Mouse (Mus musculus) neutrophil, adult 5-6 weeks (primary cell): ENCODE measurements around the gene Alkbh3. TPM values are rescaled to one million over a fixed set of nuclear protein-coding genes. Genes with fewer than 3 reads are reported as not detected.

Experiments used
- ATAC-seq: fragments of 151-379, 151-347 bp; 2 replicates; pipeline ENCODE4 v1.8.0; 2017; ENCODE audit warnings: mild to moderate bottlenecking, moderate TSS enrichment; ENCODE audit not compliant: insufficient number of reproducible peaks, poor library complexity, low FRiP score, severe bottlenecking; ENCODE audit errors: extremely low read depth
- total RNA-seq: library from RNA; stranded (forward); fragments of 200-1000 nt; gene quantifications from 2 replicates; pipeline ENCODE4 v1.2.3, GENCODE M21; 2017

Gene Alkbh3
- total RNA-seq, result 31.2 and 32.0 TPM in 2 replicates

DNA sequence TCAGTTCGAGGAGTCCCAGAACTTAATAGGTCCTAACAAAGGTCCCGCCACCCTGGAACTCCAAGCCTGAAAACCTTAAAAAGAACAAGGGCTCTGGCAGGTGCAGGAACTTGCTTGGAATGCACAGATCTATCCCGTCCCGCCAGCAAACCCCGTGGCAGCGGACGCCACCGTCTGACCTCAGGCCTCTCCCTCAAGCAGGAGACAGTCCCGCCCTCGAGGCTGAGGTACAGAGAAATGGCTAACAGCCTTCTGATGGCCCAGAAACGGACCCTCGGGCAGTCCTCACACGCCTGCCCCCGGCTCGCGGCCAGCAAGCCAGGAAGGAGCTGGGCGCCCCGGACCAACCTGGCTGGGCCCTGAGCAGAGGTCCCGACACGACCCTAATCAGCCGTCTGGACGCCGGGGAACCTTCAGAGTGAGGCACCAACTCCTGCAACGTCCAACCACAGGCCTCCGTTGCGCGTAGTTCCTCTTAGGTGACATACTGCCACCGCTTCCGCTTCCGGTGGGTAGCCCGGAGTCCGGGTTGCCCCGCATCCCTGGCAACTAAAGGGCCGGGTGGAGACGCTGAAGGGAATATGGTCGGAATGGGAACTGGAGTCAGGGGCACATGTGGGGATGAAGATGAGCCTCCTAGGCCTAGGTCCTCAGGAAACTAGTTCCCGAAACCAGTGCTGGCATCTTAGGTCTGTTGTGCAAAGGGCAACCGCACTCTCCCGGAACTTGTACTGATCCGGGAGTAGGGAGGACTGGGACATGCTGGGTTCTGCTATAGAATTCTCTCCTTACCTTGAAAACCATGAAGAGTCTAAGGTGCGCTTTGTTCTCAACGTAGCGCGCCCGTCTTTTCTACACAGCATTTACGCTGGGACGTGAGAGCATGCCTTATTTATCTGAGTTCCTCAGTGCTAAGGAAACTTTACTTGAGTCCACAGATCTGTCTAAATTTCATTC is at the start of gene Alkbh3:
Gene Alkbh3, minus strand, starts transcription at position 473 of the 957 bp plus-strand sequence.
- peak; percentile 100 for ATAC-seq

DNA sequence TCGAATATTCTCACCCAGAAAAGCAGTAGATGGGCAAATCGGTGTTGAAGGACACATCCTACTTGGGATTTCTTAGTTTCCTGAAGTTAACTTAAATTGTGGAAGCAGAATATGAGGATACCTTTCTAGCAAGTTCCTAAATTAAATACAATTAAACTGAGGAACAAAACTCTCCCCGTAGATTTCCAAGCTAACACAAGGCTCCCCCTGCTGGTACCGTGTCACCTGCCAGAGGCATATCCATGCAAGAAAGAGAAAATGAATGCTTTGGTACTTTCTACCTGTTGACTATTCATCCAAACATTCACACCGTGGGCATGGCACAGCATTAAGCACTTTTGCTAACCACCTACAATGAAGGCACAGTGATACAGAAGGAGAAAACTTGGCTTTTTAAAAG is 48.9 kb upstream of the Alkbh3 start:
- no peak for ATAC-seq

GRCm38 (mm10) chr2:94054813-94055212 is 44.2 kb upstream of the Alkbh3 start:
- ATAC-seq, result no peak

DNA sequence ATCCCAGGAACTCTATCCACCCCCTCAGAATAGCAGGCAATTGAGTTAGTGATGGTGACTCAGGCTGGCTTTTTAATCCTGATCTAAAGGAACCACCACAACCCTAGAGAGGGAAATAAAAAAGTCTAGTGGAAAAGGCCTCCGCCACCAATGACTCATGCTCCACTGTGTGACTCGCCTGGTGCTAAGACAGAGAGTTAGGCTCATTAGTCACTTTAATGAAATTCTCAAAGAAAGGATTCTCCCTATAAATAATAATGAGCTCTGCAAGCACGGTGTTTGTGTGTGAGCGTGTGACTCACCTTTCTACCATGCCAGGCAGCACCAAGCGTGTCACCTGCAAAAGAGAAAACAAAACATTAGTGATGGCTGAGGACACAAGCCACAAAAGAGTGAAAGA is 41.3 kb upstream of the Alkbh3 start:
- no peak for ATAC-seq

GRCm38 (mm10) chr2:94050901-94051300 is 40.3 kb upstream of the Alkbh3 start:
- ATAC-seq, result no peak

DNA sequence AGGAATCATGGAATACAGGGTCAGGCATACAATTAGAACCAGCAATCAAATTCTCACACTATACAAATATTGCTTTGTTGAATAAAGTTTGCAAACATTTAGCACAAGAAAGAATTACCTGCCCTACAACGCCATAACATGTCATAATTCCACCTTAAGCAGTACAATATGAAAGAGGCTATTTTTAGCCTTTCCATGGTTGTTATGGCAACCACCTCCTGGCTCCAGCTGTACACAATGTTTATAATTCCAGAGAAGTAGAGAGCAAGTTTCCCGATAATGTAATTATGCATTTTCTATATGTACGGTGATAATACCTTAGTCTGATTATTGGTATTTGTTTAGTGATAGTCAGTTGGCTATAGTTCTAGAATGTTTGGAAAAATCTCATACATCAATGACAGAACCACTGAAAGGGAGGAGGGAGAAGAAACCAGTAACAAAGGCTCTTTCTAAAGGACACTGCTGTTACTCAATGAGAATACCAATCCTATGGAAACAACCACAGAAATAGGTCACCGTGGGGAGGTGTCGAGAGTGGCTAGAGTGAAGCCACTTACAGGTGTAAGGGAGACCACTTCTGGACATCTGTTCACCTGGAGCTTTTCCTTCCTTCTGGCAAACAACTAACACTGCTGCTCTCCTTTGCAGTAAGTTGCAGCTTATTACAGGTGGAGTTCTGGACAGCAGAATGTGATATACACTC is 39.0 kb upstream of the Alkbh3 start:
- no peak for ATAC-seq

- no peak for ATAC-seq
Observed at GRCm38 (mm10) chr2:94048733-94049470, 38.3 kb upstream of the Alkbh3 start.

DNA sequence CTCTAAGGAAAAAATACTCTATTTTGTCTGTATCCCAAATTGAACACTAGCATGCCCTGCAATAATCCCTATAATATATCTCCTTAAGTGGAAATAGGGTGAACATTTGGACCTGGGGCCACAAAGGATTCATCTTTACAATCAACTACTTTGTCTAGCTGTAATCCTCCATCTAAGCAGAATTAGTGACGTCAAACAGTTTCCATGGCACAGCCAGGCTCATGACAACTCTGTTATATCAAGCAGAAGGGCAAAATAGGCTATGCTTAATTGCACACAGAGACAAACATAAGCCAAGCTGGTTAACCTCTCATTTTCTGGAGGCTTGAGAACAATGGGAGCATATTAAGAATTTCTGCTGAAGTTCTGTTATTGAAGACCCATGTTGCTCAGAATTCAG is 37.7 kb upstream of the Alkbh3 start:
- ATAC-seq, result no peak

DNA sequence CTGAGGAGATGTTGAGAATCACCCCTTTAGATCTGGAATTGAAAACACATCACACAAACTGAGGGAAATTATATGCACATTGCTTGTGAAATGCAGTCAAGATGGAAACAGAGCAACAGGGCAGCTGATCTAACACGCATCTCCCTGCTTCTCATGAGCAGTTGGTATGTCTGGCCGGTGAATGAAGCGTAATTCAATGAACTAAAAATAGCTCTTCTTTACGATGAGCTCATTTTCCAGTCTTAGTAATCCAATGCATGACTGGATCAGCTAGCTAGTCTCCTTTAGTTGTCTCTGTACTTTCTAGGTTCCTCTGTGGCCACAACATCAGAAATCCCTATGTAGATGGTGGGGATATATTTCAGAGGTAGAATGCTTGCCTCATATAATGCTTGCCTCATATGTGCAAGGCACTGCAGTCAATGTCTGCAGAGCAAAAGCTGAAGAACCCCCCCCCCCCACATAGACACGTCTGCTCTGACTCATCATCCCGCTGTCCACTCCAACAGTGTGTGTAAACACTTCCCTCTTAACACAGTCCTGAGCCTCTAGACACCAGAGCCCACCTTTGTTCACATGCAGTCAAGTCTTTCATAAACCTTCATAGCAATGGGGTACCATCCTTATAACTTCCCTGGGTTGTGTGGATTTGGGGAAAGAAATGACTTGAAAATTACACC is 34.9 kb upstream of the Alkbh3 start:
- ATAC-seq, result no peak

DNA sequence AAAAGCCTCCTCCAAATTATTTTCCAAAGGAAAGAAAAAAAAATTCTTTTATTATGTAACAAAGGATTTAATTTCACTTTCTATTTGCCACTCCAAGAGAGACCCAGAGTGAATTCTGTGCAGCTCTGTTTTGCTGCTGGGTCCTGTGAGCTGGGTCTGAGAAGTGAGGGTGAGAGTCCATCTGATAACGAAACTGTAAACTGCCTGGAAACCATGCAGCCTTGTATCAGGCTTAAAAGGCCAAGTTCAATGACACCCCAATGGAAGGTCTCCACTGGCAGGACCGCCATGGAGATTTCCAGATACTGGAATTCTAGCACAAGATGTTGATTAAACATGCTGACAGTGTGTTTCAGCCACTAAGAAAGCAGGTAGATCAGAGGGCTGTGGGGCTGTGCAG is 33.6 kb upstream of the Alkbh3 start:
- ATAC-seq, result no peak

DNA sequence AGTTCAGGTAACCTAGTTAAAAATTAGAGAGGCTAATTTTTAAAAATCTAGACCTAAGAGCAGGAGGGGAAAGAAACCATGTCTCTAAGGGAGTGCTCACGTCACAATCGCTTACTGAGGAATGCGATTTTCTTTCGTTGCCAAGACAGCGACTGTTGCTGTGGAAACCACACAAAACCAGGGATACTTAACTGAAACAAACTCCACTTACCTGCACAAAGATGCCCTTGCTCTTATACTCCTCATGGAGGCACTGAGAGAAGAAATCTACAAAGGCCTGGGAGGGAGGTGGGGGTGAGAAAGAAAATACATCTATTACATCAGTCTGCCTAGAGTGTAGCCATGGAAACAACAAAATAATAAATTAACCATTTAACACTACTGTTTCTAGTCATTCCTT is 33.1 kb upstream of the Alkbh3 start:
- no peak for ATAC-seq

GRCm38 (mm10) chr2:94042461-94042860 is 31.9 kb upstream of the Alkbh3 start:
- no peak for ATAC-seq

DNA sequence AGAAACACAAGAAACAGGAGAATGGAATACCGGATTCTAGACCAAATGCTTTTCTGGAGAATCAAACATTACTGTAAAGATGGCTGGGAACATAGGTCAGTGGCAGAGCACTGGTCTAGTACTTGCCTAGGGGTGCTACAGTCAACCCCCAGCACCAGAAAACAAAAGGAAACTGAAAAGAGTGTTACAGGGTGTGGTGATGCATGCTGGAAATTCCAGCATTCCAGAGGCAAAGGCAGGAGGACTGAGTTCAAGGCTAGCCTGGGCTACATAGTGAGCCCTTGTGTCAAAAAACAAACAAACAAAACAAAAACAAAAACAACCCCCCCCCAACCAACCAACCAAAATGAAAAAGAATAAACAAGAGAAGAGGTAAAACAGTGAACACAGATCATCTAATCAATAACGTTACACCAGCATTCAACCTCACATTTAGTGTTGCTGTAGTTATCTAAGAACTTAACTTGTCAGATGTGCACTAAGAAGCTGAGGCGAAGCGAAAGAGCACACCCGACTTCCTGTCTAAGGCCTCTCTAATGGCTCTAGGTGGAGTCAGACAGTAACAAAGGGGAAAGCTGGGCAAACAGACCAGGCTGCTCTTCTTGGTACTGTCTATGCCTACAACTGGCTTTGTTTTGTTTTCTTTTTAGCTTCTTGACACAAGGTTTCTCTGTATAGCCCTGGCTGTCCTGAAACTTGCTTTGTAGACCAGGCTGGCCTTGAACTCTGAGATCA is 30.0 kb upstream of the Alkbh3 start:
- no peak for ATAC-seq

- peak; percentile 44; the same call in 1 of the 2 replicates for ATAC-seq
Observed at GRCm38 (mm10) chr2:94035428-94036331, 25.1 kb upstream of the Alkbh3 start.

GRCm38 (mm10) chr2:94030602-94031001 is 20.0 kb upstream of the Alkbh3 start:
- ATAC-seq, result no peak

GRCm38 (mm10) chr2:94024637-94025036 is 14.0 kb upstream of the Alkbh3 start:
- no peak for ATAC-seq

GRCm38 (mm10) chr2:94002331-94002730 is 8.3 kb downstream of the Alkbh3 start:
- peak; percentile 75; the same call in 1 of the 2 replicates for ATAC-seq
